Mouse (Mus musculus) CH12.LX (cell line): ENCODE data around the gene Cep112.

Experiments
- CHD1 ChIP-seq: IDR thresholded peaks from 2 replicates; pipeline ENCODE4 v1.6.1; 2012; ENCODE audit warnings: low read depth, low read length, improper control_type of control experiment, inconsistent platforms
- CHD2 ChIP-seq: IDR thresholded peaks from 2 replicates; pipeline ENCODE4 v1.6.1; 2011; ENCODE audit warnings: low read length, improper control_type of control experiment
- CTCF ChIP-seq, 2 experiments: IDR thresholded peaks in 1 of 2; conservative IDR thresholded peaks in 1 of 2; 2 replicates each; pipeline ENCODE4 v1.5.1; 2011 to 2012; ENCODE audit warnings: low read depth in 2 of 2, low read length in 2 of 2, improper control_type of control experiment in 1 of 2, inconsistent platforms in 1 of 2, mild to moderate bottlenecking in 1 of 2, moderate library complexity in 1 of 2
- ELF1 ChIP-seq: IDR thresholded peaks from 2 replicates; pipeline ENCODE4 v1.6.1; 2014; ENCODE audit warnings: low read depth, mild to moderate bottlenecking, inconsistent platforms, low read length, improper control_type of control experiment
- EP300 ChIP-seq: IDR thresholded peaks from 2 replicates; pipeline ENCODE4 v1.6.1; 2011; ENCODE audit warnings: low read length, improper control_type of control experiment
- JUN ChIP-seq: IDR thresholded peaks from 2 replicates; pipeline ENCODE4 v1.6.1; 2011; ENCODE audit warnings: low read depth, mild to moderate bottlenecking, low read length, improper control_type of control experiment, moderate library complexity; ENCODE audit not compliant: insufficient read depth
- JUND ChIP-seq: conservative IDR thresholded peaks from 2 replicates; pipeline ENCODE4 v1.6.1; 2011; ENCODE audit warnings: low read depth, low read length, improper control_type of control experiment
- MAX ChIP-seq: IDR thresholded peaks from 2 replicates; pipeline ENCODE4 v1.6.1; 2011; ENCODE audit warnings: low read length, improper control_type of control experiment
- NELFE ChIP-seq: IDR thresholded peaks from 2 replicates; pipeline ENCODE4 v1.6.1; 2011; ENCODE audit warnings: low read depth, low read length, improper control_type of control experiment
- POLR2A ChIP-seq: IDR thresholded peaks from 2 replicates; pipeline ENCODE4 v1.6.1; 2011; ENCODE audit warnings: low read depth, mild to moderate bottlenecking, improper control_type of control experiment, low read length
- RCOR1 ChIP-seq: conservative IDR thresholded peaks from 2 replicates; pipeline ENCODE4 v1.6.1; 2012; ENCODE audit warnings: low read depth, mild to moderate bottlenecking, inconsistent platforms, low read length, improper control_type of control experiment
- USF1 ChIP-seq: IDR thresholded peaks from 2 replicates; pipeline ENCODE4 v1.6.1; 2014; ENCODE audit warnings: low read depth, mild to moderate bottlenecking, inconsistent platforms, low read length, improper control_type of control experiment
- USF2 ChIP-seq: conservative IDR thresholded peaks from 2 replicates; pipeline ENCODE4 v1.6.1; 2011; ENCODE audit warnings: low read depth, low read length, improper control_type of control experiment
- ZKSCAN1 ChIP-seq: IDR thresholded peaks from 2 replicates; pipeline ENCODE4 v1.6.1; 2012; ENCODE audit warnings: low read depth, inconsistent platforms, low read length, improper control_type of control experiment, borderline replicate concordance

GRCm38 (mm10) chr11:108425592-108425921 lies 565 bp downstream of the Cep112 start:
- TF ChIP-seq CTCF (conservative IDR thresholded peaks at IDR 0.05 in 1 of 2, IDR thresholded peaks at IDR 0.05 in 1 of 2; ENCODE audit: low read depth in 2 of 2, low read length in 2 of 2) (no peak), POLR2A (no peak), NELFE (no peak), CHD1 (no peak), ELF1 (no peak), RCOR1 (no peak), EP300 (no peak), USF1 (no peak), JUND (no peak), CHD2 (no peak), USF2 (no peak), ZKSCAN1 (no peak), MAX (no peak), JUN (no peak)
